Mouse (Mus musculus) G1E (cell line): ENCODE measurements around the gene Creg2. TPM values are rescaled to one million over a fixed set of nuclear protein-coding genes. Genes with fewer than 3 reads are reported as not detected.
"Not testable (repeated sequence)": the region's sequence is repeated elsewhere in the genome, so short reads cannot be mapped to it uniquely, and the experiment has no call there.

ENCODE experiments used
- ATAC-seq: 2 replicates; pipeline ENCODE4 v1.8.0; 2016; ENCODE audit warnings: mild to moderate bottlenecking; ENCODE audit not compliant: insufficient number of reproducible peaks, poor library complexity, low FRiP score, severe bottlenecking; ENCODE audit errors: extremely low read depth
- DNase-seq: peaks from one replicate; pipeline ENCODE4 v3.0.0; 2012; ENCODE audit warnings: low spot score
- H3K27me3 ChIP-seq: 2 replicates; pipeline ENCODE4 v1.6.1; 2012; ENCODE audit warnings: mild to moderate bottlenecking, low read length, inconsistent platforms; ENCODE audit not compliant: insufficient read depth
- H3K36me3 ChIP-seq: replicated peaks from 2 replicates; pipeline ENCODE3; 2012; ENCODE audit warnings: mild to moderate bottlenecking, inconsistent platforms
- H3K4me1 ChIP-seq: 2 replicates; pipeline ENCODE4 v1.6.1; 2012; ENCODE audit warnings: low read depth, low read length, inconsistent platforms, mixed read lengths; ENCODE audit not compliant: insufficient read depth
- H3K4me3 ChIP-seq: 2 replicates; pipeline ENCODE4 v1.5.1; 2012; ENCODE audit warnings: low read depth, mild to moderate bottlenecking, inconsistent platforms, low read length, moderate library complexity, mixed read lengths
- H3K9me3 ChIP-seq: replicated peaks from 2 replicates; pipeline ENCODE4 v1.6.1; 2012; ENCODE audit warnings: inconsistent platforms
- CTCF ChIP-seq: IDR thresholded peaks from 2 replicates; pipeline ENCODE4 v1.5.1; 2012; ENCODE audit warnings: low read depth, low read length, inconsistent platforms, mixed read lengths
- GATA1 ChIP-seq: IDR thresholded peaks from 2 replicates; pipeline ENCODE4 v1.6.1; 2012; ENCODE audit warnings: borderline replicate concordance, low read length, inconsistent platforms, mixed read lengths
- GATA2 ChIP-seq: IDR thresholded peaks from 2 replicates; pipeline ENCODE4 v1.6.1; 2012; ENCODE audit warnings: low read depth, low read length, inconsistent platforms, borderline replicate concordance
- POLR2AphosphoS5 ChIP-seq: IDR thresholded peaks from 2 replicates; pipeline ENCODE4 v1.6.1; 2012; ENCODE audit warnings: low read depth, low read length, inconsistent platforms; ENCODE audit not compliant: insufficient replicate concordance
- TAL1 ChIP-seq: conservative IDR thresholded peaks from 2 replicates; pipeline ENCODE4 v1.6.1; 2012; ENCODE audit warnings: low read depth, low read length, inconsistent platforms, mixed read lengths
- polyA plus RNA-seq: library from polyadenylated mRNA; stranded (reverse); fragments of >175 nt; gene quantifications from 2 replicates; pipeline ENCODE4 v1.2.3, GENCODE M21; 2012
- total RNA-seq, 2 experiments: library from RNA; stranded (forward) in 1 of 2; stranded (reverse) in 1 of 2; fragments of 200-1000 nt in 1 of 2; fragments of >200 nt in 1 of 2; fragmentation: Nextera tagmentation in 1 of 2; gene quantifications; 2 replicates each; pipeline ENCODE4 v1.2.3; 2014 to 2017

Gene Creg2
- total and polyA plus RNA-seq, 3 experiments = 0.05 TPM; not detected in 2

- no peak for ATAC-seq
- H3K36me3 ChIP-seq = no peaks in the 10 kb centered on the region
- DNase-seq = no peak
- peaks cover 14% of the 10 kb centered on the region for H3K27me3 ChIP-seq
- TF ChIP-seq CTCF (no peak), POLR2AphosphoS5 (no peak), GATA1 (no peak), GATA2 (no peak), TAL1 (no peak)
- no peak overlapping the region for H3K4me3 ChIP-seq
- H3K9me3 ChIP-seq = peaks cover 3% of the 10 kb centered on the region; the same call in 1 of the 2 replicates
- peaks cover 27% of the 10 kb centered on the region for H3K4me1 ChIP-seq
Measured at GRCm38 (mm10) chr1:39598726-39599125, 52.5 kb downstream of the Creg2 start.

GRCm38 (mm10) chr1:39597135-39597534 is 54.1 kb downstream of the Creg2 start:
- DNase-seq = not testable (repeated sequence)

GRCm38 (mm10) chr1:39593836-39594235 is 57.4 kb downstream of the Creg2 start:
- Histone ChIP-seq H3K4me1 (peaks cover 8% of the 10 kb centered on the region), H3K36me3 (no peaks in the 10 kb centered on the region), H3K4me3 (no peak overlapping the region), H3K9me3 (peaks cover 3% of the 10 kb centered on the region; the same call in 1 of the 2 replicates), H3K27me3 (peaks cover 16% of the 10 kb centered on the region)
- no peak for TF ChIP-seq CTCF
- no peak for TF ChIP-seq TAL1
- TF ChIP-seq GATA2 = no peak
- TF ChIP-seq GATA1 = no peak
- no peak for TF ChIP-seq POLR2AphosphoS5
- ATAC-seq (no peak), DNase-seq (no peak)

More at GRCm38 (mm10) chr1:39597135-39597534, 54.1 kb downstream of the Creg2 start:
- H3K4me3 ChIP-seq, H3K36me3 ChIP-seq, H3K9me3 ChIP-seq, ATAC-seq: not testable (repeated sequence)
- Histone ChIP-seq H3K4me1 (peaks cover 21% of the 10 kb centered on the region), H3K27me3 (peaks cover 19% of the 10 kb centered on the region)

- Histone ChIP-seq H3K9me3 (no peaks in the 10 kb centered on the region), H3K4me1 (peaks cover 8% of the 10 kb centered on the region), H3K27me3 (peaks cover 19% of the 10 kb centered on the region), H3K36me3 (no peaks in the 10 kb centered on the region), H3K4me3 (no peak overlapping the region)
- ATAC-seq (no peak), DNase-seq (no peak)
- TF ChIP-seq GATA2 (no peak), GATA1 (no peak), POLR2AphosphoS5 (no peak), TAL1 (no peak), CTCF (no peak)
Measured at GRCm38 (mm10) chr1:39592090-39592489, 59.2 kb downstream of the Creg2 start.

- not testable (repeated sequence) for H3K36me3 ChIP-seq
Measured at GRCm38 (mm10) chr1:39591557-39591956, 59.7 kb downstream of the Creg2 start.

GRCm38 (mm10) chr1:39590193-39590592 is 61.1 kb downstream of the Creg2 start:
- no peak overlapping the region for H3K4me3 ChIP-seq
- no peak for ATAC-seq

More at GRCm38 (mm10) chr1:39591557-39591956, 59.7 kb downstream of the Creg2 start:
- DNase-seq, H3K9me3 ChIP-seq, ATAC-seq, H3K4me1 ChIP-seq, H3K4me3 ChIP-seq: not testable (repeated sequence)
- H3K27me3 ChIP-seq = peaks cover 19% of the 10 kb centered on the region

GRCm38 (mm10) chr1:39585416-39585815 is 65.9 kb downstream of the Creg2 start:
- TF ChIP-seq GATA1 = no peak
- no peak for TF ChIP-seq POLR2AphosphoS5
- no peak for TF ChIP-seq TAL1
- no peak for TF ChIP-seq CTCF
- no peak for TF ChIP-seq GATA2

More at GRCm38 (mm10) chr1:39590193-39590592, 61.1 kb downstream of the Creg2 start:
- DNase-seq = no peak
- H3K4me1 ChIP-seq = peaks cover 13% of the 10 kb centered on the region
- TF ChIP-seq TAL1 (no peak), GATA2 (no peak), POLR2AphosphoS5 (no peak), CTCF (no peak), GATA1 (no peak)
- no peaks in the 10 kb centered on the region for H3K9me3 ChIP-seq
- no peaks in the 10 kb centered on the region for H3K36me3 ChIP-seq
- H3K27me3 ChIP-seq = peaks cover 27% of the 10 kb centered on the region

More at GRCm38 (mm10) chr1:39585416-39585815, 65.9 kb downstream of the Creg2 start:
- Histone ChIP-seq H3K36me3 (no peaks in the 10 kb centered on the region), H3K9me3 (no peaks in the 10 kb centered on the region), H3K27me3 (peaks cover 47% of the 10 kb centered on the region), H3K4me1 (peaks cover 22% of the 10 kb centered on the region), H3K4me3 (no peak overlapping the region)
- DNase-seq (no peak), ATAC-seq (no peak)
